Mouse (Mus musculus) spleen, adult 2 months (tissue): ENCODE results near the gene Grk5.

ENCODE experiments used
- CTCF ChIP-seq: fragments of 200-500 bp; IDR thresholded peaks from 2 replicates; pipeline ENCODE4 v1.5.1; 2011; ENCODE audit warnings: mild to moderate bottlenecking, inconsistent platforms; ENCODE audit not compliant: insufficient read depth, insufficient read length, insufficient replicate concordance; ENCODE audit errors: extremely low read depth
- POLR2A ChIP-seq: fragments of 200-500 bp; IDR thresholded peaks from 2 replicates; pipeline ENCODE4 v1.6.1; 2011; ENCODE audit warnings: low read depth, low read length, inconsistent platforms

DNA sequence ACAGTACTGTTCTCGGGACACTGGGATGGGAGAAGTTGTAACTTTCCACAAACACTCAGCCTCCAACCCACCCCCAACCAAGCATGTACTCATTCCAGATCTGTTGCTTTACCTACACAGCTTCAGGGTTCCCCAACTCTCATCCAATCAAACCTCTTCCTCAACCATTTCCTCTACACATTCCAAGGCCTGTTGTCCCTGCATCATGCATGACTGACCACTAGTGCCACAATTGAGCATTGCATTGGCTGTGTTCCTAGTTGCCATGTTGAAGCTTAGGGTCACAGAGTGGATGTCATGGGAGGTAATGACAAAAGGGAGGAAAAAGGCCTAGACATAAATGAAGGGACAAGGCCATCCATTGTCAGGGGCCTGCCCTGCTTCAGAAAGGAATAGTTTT is 175.5 kb downstream of the Grk5 start:
- TF ChIP-seq POLR2A (no peak), CTCF (no peak)
